Mouse (Mus musculus) forebrain, embryonic 10.5 days (tissue): ENCODE data around the gene Ergic1. TPM values are rescaled to one million over a fixed set of nuclear protein-coding genes. Genes with fewer than 3 reads are reported as not detected.
A peak's percentile ranks its signal among the peaks of the same experiment; 100 is the strongest.

ENCODE experiments used
- DNase-seq: peaks from one replicate; pipeline ENCODE4 v3.0.0-alpha.2; 2017; ENCODE audit warnings: low spot score; ENCODE audit errors: extremely low spot score
- H3K27ac ChIP-seq: fragments of 300-500 bp; sonication (generic); 2 replicates; pipeline ENCODE4 v1.5.1; 2016; ENCODE audit warnings: mild to moderate bottlenecking
- H3K27me3 ChIP-seq: fragments of 300-500 bp; sonication (generic); 2 replicates; pipeline ENCODE4 v1.6.1; 2016; ENCODE audit warnings: mild to moderate bottlenecking; ENCODE audit not compliant: poor library complexity, severe bottlenecking
- H3K36me3 ChIP-seq: fragments of 300-500 bp; sonication (generic); replicated peaks from 2 replicates; pipeline ENCODE4 v1.6.1; 2016; ENCODE audit warnings: mild to moderate bottlenecking, moderate library complexity
- H3K4me1 ChIP-seq: fragments of 300-500 bp; sonication (generic); 2 replicates; pipeline ENCODE4 v1.6.1; 2016
- H3K4me3 ChIP-seq: fragments of 300-500 bp; sonication (generic); 2 replicates; pipeline ENCODE4 v1.5.1; 2016; ENCODE audit warnings: mild to moderate bottlenecking, moderate library complexity
- H3K9me3 ChIP-seq: fragments of 300-500 bp; sonication (generic); 2 replicates; pipeline ENCODE4 v1.6.1; 2016; ENCODE audit warnings: mild to moderate bottlenecking, moderate library complexity
- WGBS: fragments of 180-500 bp; shearing (Covaris S2); methylation state at CpG from one replicate; pipeline ENCODE4 v1.1.7; 2016; 5-methylcytosine and 5-hydroxymethylcytosine counted together
- polyA plus RNA-seq: library from polyadenylated mRNA; unstranded; fragments of >200 nt; fragmentation: Nextera tagmentation; extraction: Ambion mirVana; gene quantifications from 2 replicates; pipeline ENCODE4 v1.2.1, GENCODE M21; 2016

Ergic1 gene
- 116 and 127 TPM in 2 replicates for polyA plus RNA-seq

DNA sequence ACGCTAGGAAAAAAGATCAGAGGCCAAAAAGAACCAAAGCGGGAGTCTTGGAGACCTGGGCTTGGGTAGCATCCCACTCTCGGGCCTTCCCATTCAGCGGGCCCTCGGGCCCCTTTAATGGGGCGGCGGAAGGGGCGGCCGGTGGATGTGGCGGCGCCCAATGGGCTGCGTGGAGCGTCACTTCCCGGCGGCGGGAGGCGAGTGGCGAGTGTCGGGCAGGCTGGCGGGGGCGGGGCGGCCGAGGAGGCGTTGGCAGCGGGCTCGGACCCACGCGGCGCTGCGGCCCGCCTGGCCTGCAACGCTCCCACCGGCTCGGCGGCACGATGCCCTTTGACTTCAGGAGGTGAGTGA lies at the start of gene Ergic1:
TSS of gene Ergic1 (plus strand) at position 200 of the 351 bp plus-strand sequence.
- peaks cover 37% of the 10 kb centered on the region for H3K36me3 ChIP-seq
- WGBS = under 1% methylated on average over 36 of the region's 36 CpGs
- peak; percentile 92 for DNase-seq
- H3K9me3 ChIP-seq = peaks cover 5% of the 10 kb centered on the region; the same call in 1 of the 2 replicates
- H3K4me1 ChIP-seq = peaks cover 42% of the 10 kb centered on the region
- H3K27me3 ChIP-seq = no peaks in the 10 kb centered on the region
- H3K4me3 ChIP-seq = peak within 1 kb of the TSS; percentile 85
- peak within 1 kb of the TSS; percentile 94 for H3K27ac ChIP-seq

DNA sequence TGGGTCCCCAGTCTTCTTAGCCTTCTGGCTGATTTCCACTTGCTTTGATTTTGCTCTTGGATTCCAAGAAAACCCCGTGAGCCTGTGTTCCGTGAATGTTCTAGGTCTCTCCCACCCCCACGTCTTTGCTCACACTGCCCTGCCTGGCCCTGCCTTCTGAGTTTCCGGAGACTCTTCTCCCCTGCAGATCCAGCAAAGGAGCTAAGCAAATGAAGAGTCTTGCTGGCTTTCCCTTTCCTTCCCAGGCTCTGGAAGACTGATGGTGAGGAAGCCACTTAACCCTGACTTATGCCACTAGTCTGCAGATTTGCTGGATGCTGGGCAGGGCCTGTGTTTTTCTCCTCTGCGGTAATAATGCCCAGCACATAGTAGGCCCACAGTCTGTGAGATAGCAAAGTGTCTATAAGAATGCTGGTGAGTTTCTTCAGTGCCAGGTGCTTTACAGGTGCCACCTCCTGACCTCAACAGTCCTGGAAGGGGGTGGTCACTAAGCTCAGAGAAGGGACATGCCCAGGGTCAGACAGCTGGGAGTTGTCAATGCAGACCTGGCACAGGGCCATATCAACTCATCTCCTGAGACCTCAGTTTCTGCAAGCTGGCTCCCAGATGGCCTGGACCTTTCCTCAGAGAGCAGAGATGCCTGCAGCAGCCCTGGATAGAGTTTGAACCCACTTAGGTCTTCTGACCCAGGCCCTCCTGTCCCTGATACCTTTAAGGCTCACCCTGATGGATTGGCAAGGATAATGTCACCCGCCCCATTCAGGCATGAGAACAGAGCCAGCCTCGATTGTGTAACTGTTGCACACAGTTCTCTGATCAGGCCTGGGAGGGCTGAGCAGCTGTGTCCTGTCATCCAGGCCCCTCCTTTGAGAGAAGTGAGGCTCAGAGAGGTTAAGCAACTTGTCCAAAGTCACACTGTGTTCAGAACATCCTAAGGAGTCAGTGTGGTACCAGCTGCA lies 49.2 kb upstream of the Ergic1 start:
- WGBS = 74% methylated on average over 7 of the region's 7 CpGs
- no peak overlapping the region for H3K27ac ChIP-seq
- no peak for DNase-seq

DNA sequence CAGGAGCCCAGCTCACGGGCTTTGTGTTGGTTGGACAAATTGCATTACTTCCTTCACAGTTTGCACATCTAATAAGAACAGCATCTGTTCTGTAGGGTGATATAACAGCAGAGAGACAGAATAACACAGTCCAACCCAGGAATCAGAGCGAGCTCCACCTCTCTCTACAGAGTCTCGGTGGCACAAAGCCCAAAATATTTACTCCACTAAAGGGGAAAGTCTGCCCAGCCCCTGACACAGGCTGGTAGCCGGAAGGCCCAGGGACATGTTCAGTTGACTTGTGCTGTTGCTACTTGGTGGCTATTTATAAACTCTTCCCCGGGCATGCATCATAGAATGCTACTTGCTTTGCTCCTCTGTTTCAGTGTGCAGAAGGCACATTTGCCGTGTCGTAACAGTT lies 48.3 kb upstream of the Ergic1 start:
- no peak for DNase-seq
- H3K9me3 ChIP-seq = no peaks in the 10 kb centered on the region
- peaks cover 19% of the 10 kb centered on the region for H3K4me1 ChIP-seq
- 87% methylated on average over 7 of the region's 7 CpGs for WGBS
- no peak overlapping the region for H3K27ac ChIP-seq
- no peaks in the 10 kb centered on the region for H3K36me3 ChIP-seq
- H3K4me3 ChIP-seq = no peak overlapping the region
- H3K27me3 ChIP-seq = peaks cover 10% of the 10 kb centered on the region; the same call in 1 of the 2 replicates

More for the DNA sequence above, 49.2 kb upstream of the Ergic1 start:
- Histone ChIP-seq H3K36me3 (no peaks in the 10 kb centered on the region), H3K9me3 (no peaks in the 10 kb centered on the region), H3K4me1 (peaks cover 25% of the 10 kb centered on the region), H3K27me3 (peaks cover 10% of the 10 kb centered on the region; the same call in 1 of the 2 replicates), H3K4me3 (no peak overlapping the region)

DNA sequence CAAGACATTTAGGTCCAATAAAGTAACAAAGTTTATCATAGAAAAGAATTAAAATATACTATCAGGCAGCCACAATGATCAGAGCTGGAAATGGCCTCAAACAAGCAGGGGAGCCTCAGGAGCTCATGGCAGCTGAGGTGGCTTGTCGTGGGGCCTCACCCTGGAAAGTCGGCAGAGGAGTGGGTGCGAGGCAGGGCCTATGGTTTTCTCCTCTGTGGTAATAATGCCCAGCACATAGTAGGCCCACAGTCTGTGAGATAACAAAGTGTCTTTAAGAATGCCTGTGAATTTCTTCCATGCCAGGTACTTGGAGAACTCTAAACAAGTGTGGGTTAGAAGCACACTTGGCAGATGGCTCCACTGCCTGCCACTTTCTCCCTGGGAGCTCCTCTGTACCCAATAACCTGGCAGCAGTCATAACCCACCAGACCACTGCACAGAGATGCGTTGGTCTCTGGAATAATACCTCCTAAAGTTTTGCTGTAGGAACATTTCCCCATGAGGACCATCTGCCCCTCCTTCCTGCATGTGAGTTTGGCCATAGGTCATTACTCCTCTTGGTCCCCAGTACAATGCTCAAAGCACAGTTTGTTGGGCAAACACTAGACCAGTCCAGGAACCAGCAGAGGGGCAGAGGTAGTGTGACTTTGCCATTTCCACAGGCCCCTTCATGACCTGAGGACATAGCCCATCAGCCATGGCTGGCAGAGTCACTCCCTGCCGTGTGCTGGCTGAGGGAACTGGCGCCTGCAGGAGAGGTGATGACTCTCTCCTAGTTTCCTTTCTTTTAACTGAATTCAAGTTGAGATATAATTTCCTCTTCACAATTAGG lies 47.6 kb upstream of the Ergic1 start:
- DNase-seq = no peak
- peak overlapping the region; percentile 4; the same call in 1 of the 2 replicates for H3K27ac ChIP-seq

DNA sequence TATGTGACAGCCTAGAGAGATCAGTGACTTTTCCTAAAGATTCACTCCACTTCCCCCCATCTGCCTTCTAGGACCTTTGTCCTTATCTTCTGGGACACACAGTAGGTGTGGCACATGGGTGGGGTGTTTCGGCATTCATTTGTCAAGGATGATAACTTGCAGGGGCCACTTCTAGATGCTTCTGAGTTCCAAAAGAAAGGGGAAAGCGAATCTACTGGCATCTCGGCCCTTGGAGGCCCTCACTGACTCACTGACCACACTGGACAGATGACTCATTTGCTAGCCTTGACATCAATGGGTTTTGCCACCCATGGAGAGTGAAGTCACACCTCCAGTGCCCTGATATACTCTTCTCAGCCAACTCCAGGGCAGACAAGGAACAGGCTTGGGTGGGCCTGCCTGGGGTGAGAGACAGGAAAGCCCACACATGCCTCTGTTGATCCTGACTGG lies 46.7 kb upstream of the Ergic1 start:
- no peak overlapping the region for H3K4me3 ChIP-seq
- H3K27ac ChIP-seq = peak overlapping the region; percentile 41; the same call in 1 of the 2 replicates
- no peaks in the 10 kb centered on the region for H3K36me3 ChIP-seq
- no peak for DNase-seq
- no peaks in the 10 kb centered on the region for H3K9me3 ChIP-seq
- WGBS = 84% methylated on average over 3 of the region's 3 CpGs
- peaks cover 10% of the 10 kb centered on the region; the same call in 1 of the 2 replicates for H3K27me3 ChIP-seq
- H3K4me1 ChIP-seq = peaks cover 11% of the 10 kb centered on the region

More for the DNA sequence above, 47.6 kb upstream of the Ergic1 start:
- no peak overlapping the region for H3K4me3 ChIP-seq
- no peaks in the 10 kb centered on the region for H3K36me3 ChIP-seq
- peaks cover 19% of the 10 kb centered on the region for H3K4me1 ChIP-seq
- WGBS = 85% methylated on average over 6 of the region's 6 CpGs
- no peaks in the 10 kb centered on the region for H3K9me3 ChIP-seq
- peaks cover 10% of the 10 kb centered on the region; the same call in 1 of the 2 replicates for H3K27me3 ChIP-seq

DNA sequence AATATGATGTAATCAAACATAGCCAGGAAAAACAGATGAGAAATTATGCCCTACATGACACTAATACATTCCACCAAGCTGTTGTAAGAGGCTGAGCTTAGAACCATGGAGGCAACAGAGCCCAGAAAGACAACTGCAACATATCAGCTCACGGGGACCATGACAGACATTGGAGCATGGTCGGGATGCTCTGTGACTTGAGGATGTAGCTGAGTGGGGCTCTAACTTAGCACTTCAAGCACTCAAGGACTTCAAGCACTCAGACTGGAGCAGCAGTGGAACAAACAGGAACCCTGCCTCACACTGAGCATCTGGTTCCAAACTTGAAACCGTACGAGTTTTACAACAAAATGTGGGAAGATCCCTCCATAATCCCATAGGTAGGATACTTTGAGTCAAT lies 45.6 kb upstream of the Ergic1 start:
- H3K27ac ChIP-seq = no peak overlapping the region
- H3K36me3 ChIP-seq = no peaks in the 10 kb centered on the region
- DNase-seq = no peak
- 0 out of 2 replicates have a peak, but pooled peaks cover 3% of the 10 kb centered on the region for H3K27me3 ChIP-seq
- H3K9me3 ChIP-seq = no peaks in the 10 kb centered on the region
- no peak overlapping the region for H3K4me3 ChIP-seq
- 92% methylated on average over 4 of the region's 4 CpGs for WGBS
- peaks cover 11% of the 10 kb centered on the region for H3K4me1 ChIP-seq

DNA sequence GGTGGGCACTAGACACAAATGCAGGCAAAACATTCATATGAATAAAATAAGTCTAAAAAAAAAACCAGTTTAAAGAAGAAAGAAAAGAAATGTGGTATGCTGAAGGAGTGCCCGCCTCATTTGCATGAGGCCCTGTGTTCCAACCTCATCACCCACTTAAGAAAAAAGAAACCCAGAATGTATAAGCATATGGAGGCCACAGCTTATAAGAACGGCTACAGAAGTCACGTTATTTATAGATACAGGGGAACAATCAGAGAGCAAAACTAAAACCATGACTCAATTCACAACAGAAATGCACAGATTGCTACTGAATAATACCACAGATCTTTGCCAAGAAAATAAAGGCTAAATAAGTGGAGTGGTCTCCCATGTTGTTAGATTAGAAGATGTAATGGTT lies 43.0 kb upstream of the Ergic1 start:
- no peak overlapping the region for H3K4me3 ChIP-seq
- DNase-seq = no peak
- no peak overlapping the region for H3K27ac ChIP-seq
- WGBS = 92% methylated on average over 3 of the region's 3 CpGs
- H3K27me3 ChIP-seq = no peaks in the 10 kb centered on the region
- H3K36me3 ChIP-seq = no peaks in the 10 kb centered on the region
- no peaks in the 10 kb centered on the region for H3K9me3 ChIP-seq
- H3K4me1 ChIP-seq = 0 out of 2 replicates have a peak, but pooled peaks cover 4% of the 10 kb centered on the region

DNA sequence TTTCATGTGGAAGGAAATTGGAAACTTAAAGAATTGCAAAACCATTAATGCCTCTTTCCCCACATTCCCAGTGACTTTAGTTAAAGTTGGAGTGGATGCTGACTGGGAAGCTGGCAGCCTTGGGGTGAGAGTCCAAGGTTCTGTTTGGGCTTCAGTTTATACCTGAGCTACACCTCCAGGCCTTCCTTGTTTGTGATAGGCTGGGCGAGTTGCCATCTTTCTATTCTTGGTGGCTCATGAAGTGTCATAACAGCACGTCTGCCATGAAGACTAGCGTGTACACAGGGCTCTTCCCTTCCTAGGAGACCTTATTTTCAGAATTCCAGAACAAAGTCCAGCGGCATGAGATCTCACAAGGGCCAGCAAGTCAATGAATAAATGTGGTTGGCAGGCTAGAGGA lies 38.6 kb upstream of the Ergic1 start:
- WGBS = 78% methylated on average over 4 of the region's 4 CpGs

DNA sequence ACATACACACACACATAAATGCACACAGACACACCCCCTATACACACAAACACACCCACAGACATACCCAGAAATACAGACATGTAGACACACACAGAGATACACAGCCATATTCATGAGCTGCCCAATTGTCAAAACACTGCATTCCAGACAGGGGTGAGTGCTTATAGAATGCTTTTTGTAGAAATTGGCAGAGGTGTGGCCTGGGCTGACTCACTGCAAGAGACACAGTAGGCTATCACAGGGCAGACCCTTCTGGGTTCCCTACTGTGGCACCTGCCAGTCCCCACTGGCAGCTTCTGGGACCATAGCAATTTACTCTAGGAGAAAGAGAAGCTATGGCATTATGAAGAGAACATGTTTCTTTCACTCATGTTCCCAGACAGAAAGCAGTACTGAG lies 37.0 kb upstream of the Ergic1 start:
- H3K4me3 ChIP-seq = no peak overlapping the region
- DNase-seq = no peak
- H3K27ac ChIP-seq = no peak overlapping the region
- no peaks in the 10 kb centered on the region for H3K36me3 ChIP-seq
- H3K27me3 ChIP-seq = no peaks in the 10 kb centered on the region
- no peaks in the 10 kb centered on the region for H3K9me3 ChIP-seq
- no peaks in the 10 kb centered on the region for H3K4me1 ChIP-seq

More for the DNA sequence above, 38.6 kb upstream of the Ergic1 start:
- DNase-seq = no peak
- Histone ChIP-seq H3K9me3 (no peaks in the 10 kb centered on the region), H3K4me1 (no peaks in the 10 kb centered on the region), H3K27ac (no peak overlapping the region), H3K27me3 (no peaks in the 10 kb centered on the region), H3K36me3 (no peaks in the 10 kb centered on the region), H3K4me3 (no peak overlapping the region)

DNA sequence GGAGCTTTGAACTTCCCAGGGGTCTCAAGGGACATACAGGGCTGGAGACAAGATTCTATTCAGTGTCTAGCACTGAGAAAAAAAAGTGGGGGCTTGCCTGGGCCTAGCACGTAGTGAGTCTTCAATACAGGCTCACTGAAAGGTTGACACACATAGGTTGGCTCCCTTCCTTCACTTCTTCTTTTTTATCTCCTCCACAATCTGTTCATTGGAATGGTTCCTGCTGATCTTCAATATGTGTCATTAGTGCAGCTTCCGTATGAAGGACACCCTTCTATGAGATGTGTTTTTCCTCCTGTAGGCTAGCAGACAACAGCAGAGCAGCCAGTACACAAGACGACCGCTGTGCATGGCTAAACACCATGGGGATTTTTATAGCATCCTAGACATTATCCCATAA lies 36.5 kb upstream of the Ergic1 start:
- Histone ChIP-seq H3K4me1 (peaks cover under 1% of the 10 kb centered on the region; the same call in 1 of the 2 replicates), H3K27ac (no peak overlapping the region), H3K27me3 (no peaks in the 10 kb centered on the region), H3K36me3 (no peaks in the 10 kb centered on the region), H3K9me3 (no peaks in the 10 kb centered on the region), H3K4me3 (no peak overlapping the region)
- no peak for DNase-seq
- 94% methylated on average over 4 of the region's 4 CpGs for WGBS

DNA sequence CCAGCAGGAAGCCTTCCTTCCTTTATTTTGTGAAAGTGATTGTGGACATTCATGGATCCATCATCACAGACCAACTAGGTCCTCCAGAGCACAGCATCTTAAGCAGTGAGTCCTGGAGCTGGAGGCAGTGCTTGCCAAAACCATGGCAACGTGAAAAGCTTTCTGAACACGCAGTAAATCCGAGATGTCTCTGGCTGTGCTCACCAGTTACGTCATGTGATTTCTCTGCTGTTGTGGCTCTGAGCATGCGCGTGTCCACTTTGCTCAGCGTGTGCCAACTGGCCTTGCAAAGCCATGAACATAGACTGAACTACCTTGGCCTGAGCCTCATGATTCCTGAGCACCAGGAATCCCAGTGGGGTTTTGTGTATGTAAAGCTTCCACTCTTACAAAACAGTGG lies 36.0 kb upstream of the Ergic1 start:
- no peak overlapping the region for H3K27ac ChIP-seq
- 87% methylated on average over 7 of the region's 7 CpGs for WGBS

DNA sequence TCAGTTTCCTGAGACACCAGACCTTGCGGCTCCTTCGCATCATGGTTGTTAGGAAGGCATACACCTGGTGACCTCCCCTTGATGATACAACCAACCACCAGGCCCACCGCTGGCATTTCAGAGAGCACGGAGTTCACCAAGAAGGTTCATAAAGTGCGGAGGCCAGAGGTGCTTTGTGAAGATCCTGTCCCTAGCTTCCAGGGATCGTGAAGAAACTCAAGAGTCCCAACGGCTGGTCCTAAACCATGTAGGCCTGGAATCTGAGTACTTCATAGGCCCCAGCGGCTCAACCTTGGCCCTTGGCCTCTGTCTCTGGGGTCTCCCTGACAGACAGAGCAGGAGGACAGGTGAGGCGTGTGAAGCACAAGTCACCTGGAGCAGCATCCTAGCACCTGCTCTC lies 34.0 kb upstream of the Ergic1 start:
- WGBS = 93% methylated on average over 9 of the region's 9 CpGs
- Histone ChIP-seq H3K4me1 (peaks cover 11% of the 10 kb centered on the region; the same call in 1 of the 2 replicates), H3K9me3 (no peaks in the 10 kb centered on the region), H3K27ac (no peak overlapping the region), H3K36me3 (no peaks in the 10 kb centered on the region), H3K4me3 (no peak overlapping the region), H3K27me3 (no peaks in the 10 kb centered on the region)
- DNase-seq = no peak

More for the DNA sequence above, 36.0 kb upstream of the Ergic1 start:
- Histone ChIP-seq H3K27me3 (no peaks in the 10 kb centered on the region), H3K36me3 (no peaks in the 10 kb centered on the region), H3K4me3 (no peak overlapping the region), H3K4me1 (peaks cover 6% of the 10 kb centered on the region; the same call in 1 of the 2 replicates), H3K9me3 (no peaks in the 10 kb centered on the region)
- no peak for DNase-seq
